Mouse (Mus musculus) ES-Bruce4 (cell line): Measurements from ENCODE around the gene Etv5.

Experiments used
- CTCF ChIP-seq: IDR thresholded peaks from one replicate; pipeline ENCODE4 v1.8.1; 2011; ENCODE audit warnings: low read depth, low read length
- EP300 ChIP-seq: IDR thresholded peaks from 2 replicates; pipeline ENCODE4 v1.6.1; 2011; ENCODE audit warnings: low read depth, low read length; ENCODE audit not compliant: insufficient read depth
- POLR2A ChIP-seq: IDR thresholded peaks from one replicate; pipeline ENCODE4 v1.8.1; 2011; ENCODE audit warnings: low read length; ENCODE audit not compliant: insufficient read depth

DNA sequence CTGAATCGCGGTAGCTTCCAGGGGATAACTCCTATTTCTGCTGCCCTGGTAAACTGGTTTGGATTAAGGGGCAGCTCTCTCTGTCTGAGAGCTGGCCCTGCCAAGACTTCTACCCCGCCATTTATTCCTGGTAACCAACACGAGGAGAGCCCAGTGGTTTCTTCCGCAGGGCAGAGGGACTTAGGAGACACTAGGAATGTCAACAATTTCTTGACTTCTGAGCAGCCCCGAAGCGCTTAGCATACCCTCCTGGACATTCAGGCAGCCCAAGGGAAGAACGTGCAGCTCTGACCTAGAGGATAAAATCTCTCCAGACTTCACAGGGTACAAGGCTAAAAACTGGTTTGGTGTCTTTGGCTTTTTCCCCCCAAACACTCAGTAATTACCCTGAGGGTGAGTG is 10.1 kb downstream of the Etv5 start:
- TF ChIP-seq EP300: peak; percentile 61; the same call in 1 of the 2 replicates
- TF ChIP-seq CTCF: no peak
- TF ChIP-seq POLR2A: no peak
